Mouse (Mus musculus): Measurements from ENCODE around the gene Atrn.

GRCm38 (mm10) chr2:130914873-130915272 is 8.6 kb downstream of the Atrn start:
- no peak for TF ChIP-seq CTCF (IDR thresholded peaks at IDR 0.05; ENCODE audit: insufficient read depth, low read length)
- TF ChIP-seq POLR2A (IDR thresholded peaks at IDR 0.05; ENCODE audit: borderline replicate concordance, extremely low read depth, low read depth, low read length) = no peak

Data from lung, adult 2 months (tissue).